Mouse (Mus musculus) C2C12 (cell line): Measurements from ENCODE around the gene Ahnak2. TPM values are rescaled to one million over a fixed set of nuclear protein-coding genes. Genes with fewer than 3 reads are reported as not detected.

Source experiments
- H3K27me3 ChIP-seq: one replicate; pipeline ENCODE4 v1.6.1; 2011; ENCODE audit not compliant: control insufficient read depth, insufficient read depth, insufficient read length
- H3K36me3 ChIP-seq: one replicate; pipeline ENCODE4 v1.6.1; 2011; ENCODE audit not compliant: control insufficient read depth, insufficient read depth
- H3K4me3 ChIP-seq: one replicate; pipeline ENCODE4 v1.5.1; 2011; ENCODE audit warnings: mild to moderate bottlenecking, control low read depth; ENCODE audit not compliant: poor library complexity, insufficient read depth, severe bottlenecking
- H3K79me2 ChIP-seq: one replicate; pipeline ENCODE4 v1.6.1; 2011; ENCODE audit not compliant: control insufficient read depth, insufficient read depth
- H3K79me3 ChIP-seq: one replicate; pipeline ENCODE4 v1.6.1; 2011; ENCODE audit warnings: low read depth, control low read depth
- H3ac ChIP-seq: one replicate; pipeline ENCODE3; 2011; ENCODE audit warnings: low read depth; ENCODE audit not compliant: control insufficient read depth, insufficient read length
- CEBPB ChIP-seq: IDR thresholded peaks from one replicate; pipeline ENCODE4 v1.6.1; 2011; ENCODE audit warnings: low read depth, mild to moderate bottlenecking, control low read depth, moderate library complexity
- CTCF ChIP-seq: IDR thresholded peaks from one replicate; pipeline ENCODE4 v1.5.1; 2011; ENCODE audit not compliant: control insufficient read depth, insufficient read depth, insufficient read length
- FOSL1 ChIP-seq: IDR thresholded peaks from one replicate; pipeline ENCODE4 v1.8.0; 2011; ENCODE audit warnings: mild to moderate bottlenecking, low read length; ENCODE audit not compliant: poor library complexity, insufficient read depth, severe bottlenecking
- MAX ChIP-seq: IDR thresholded peaks from one replicate; pipeline ENCODE4 v1.6.1; 2011; ENCODE audit warnings: mild to moderate bottlenecking, control low read depth
- MYOD1 ChIP-seq: IDR thresholded peaks from one replicate; pipeline ENCODE4 v1.6.1; 2011; ENCODE audit warnings: low read depth; ENCODE audit not compliant: control insufficient read depth, insufficient read length
- MYOG ChIP-seq: IDR thresholded peaks from one replicate; pipeline ENCODE4 v1.6.1; 2011; ENCODE audit not compliant: control insufficient read depth, insufficient read length; ENCODE audit errors: extremely low read depth
- USF1 ChIP-seq: IDR thresholded peaks from one replicate; pipeline ENCODE4 v1.6.1; 2011; ENCODE audit warnings: low read depth, mild to moderate bottlenecking, control low read depth, moderate library complexity
- polyA plus RNA-seq: library from polyadenylated mRNA; unstranded; fragments of >200 nt; fragmentation: generic; extraction: Trizol; gene quantifications from one replicate; pipeline ENCODE4 v1.2.1, GENCODE M21; 2012; ENCODE audit warnings: missing spikeins

The Ahnak2 gene
- polyA plus RNA-seq, 1 experiment, result 15.8 TPM

GRCm38 (mm10) chr12:112808212-112808586 is 5.7 kb upstream of the Ahnak2 start:
- H3K27me3 ChIP-seq, result no peaks in the 10 kb centered on the region
- H3K79me3 ChIP-seq, result peaks cover 1% of the 10 kb centered on the region
- H3ac ChIP-seq, result peak overlapping the region; percentile 58
- H3K36me3 ChIP-seq, result no peaks in the 10 kb centered on the region
- H3K4me3 ChIP-seq, result peak overlapping the region; percentile 45
- peaks cover 15% of the 10 kb centered on the region for H3K79me2 ChIP-seq
- TF ChIP-seq USF1, result no peak
- TF ChIP-seq FOSL1, result no peak
- no peak for TF ChIP-seq MAX
- no peak for TF ChIP-seq MYOD1
- no peak for TF ChIP-seq CEBPB
- TF ChIP-seq CTCF, result no peak
- TF ChIP-seq MYOG, result no peak

- no peak overlapping the region for H3ac ChIP-seq
- H3K79me2 ChIP-seq, result peaks cover 15% of the 10 kb centered on the region
- H3K79me3 ChIP-seq, result peaks cover 1% of the 10 kb centered on the region
- no peak overlapping the region for H3K4me3 ChIP-seq
- H3K27me3 ChIP-seq, result no peaks in the 10 kb centered on the region
- TF ChIP-seq USF1 (no peak), MYOD1 (no peak), FOSL1 (no peak), CEBPB (no peak), CTCF (no peak), MYOG (no peak), MAX (no peak)
- H3K36me3 ChIP-seq, result no peaks in the 10 kb centered on the region
These were observed 5.3 kb upstream of the Ahnak2 start for GRCm38 (mm10) chr12:112807796-112808195.

- Histone ChIP-seq H3K27me3 (no peaks in the 10 kb centered on the region), H3K79me2 (peaks cover 26% of the 10 kb centered on the region), H3ac (no peak overlapping the region), H3K4me3 (no peak overlapping the region), H3K79me3 (peaks cover 1% of the 10 kb centered on the region), H3K36me3 (no peaks in the 10 kb centered on the region)
- TF ChIP-seq MYOD1 (peak; percentile 67), CEBPB (no peak), CTCF (no peak), MYOG (no peak), MAX (peak; percentile 35), FOSL1 (no peak), USF1 (no peak)
These were observed 3.6 kb upstream of the Ahnak2 start for GRCm38 (mm10) chr12:112806044-112806443.

- no peak for TF ChIP-seq FOSL1
- no peak for TF ChIP-seq USF1
- no peak for TF ChIP-seq CEBPB
- no peak for TF ChIP-seq CTCF
- no peak for TF ChIP-seq MAX
- TF ChIP-seq MYOD1, result no peak
- TF ChIP-seq MYOG, result no peak
These were observed 1.6 kb upstream of the Ahnak2 start for GRCm38 (mm10) chr12:112804046-112804445.

GRCm38 (mm10) chr12:112802917-112803316 is 460 bp upstream of the Ahnak2 start:
- no peak overlapping the region for H3K4me3 ChIP-seq
- H3K79me2 ChIP-seq, result peaks cover 25% of the 10 kb centered on the region
- no peaks in the 10 kb centered on the region for H3K79me3 ChIP-seq
- H3K27me3 ChIP-seq, result no peaks in the 10 kb centered on the region
- H3K36me3 ChIP-seq, result no peaks in the 10 kb centered on the region
- TF ChIP-seq MYOG (no peak), MAX (no peak), CTCF (no peak), MYOD1 (no peak), FOSL1 (no peak), CEBPB (no peak), USF1 (no peak)
- no peak overlapping the region for H3ac ChIP-seq

More at GRCm38 (mm10) chr12:112804046-112804445, 1.6 kb upstream of the Ahnak2 start:
- Histone ChIP-seq H3K79me3 (no peaks in the 10 kb centered on the region), H3ac (no peak overlapping the region), H3K36me3 (no peaks in the 10 kb centered on the region), H3K4me3 (no peak overlapping the region), H3K79me2 (peaks cover 25% of the 10 kb centered on the region), H3K27me3 (no peaks in the 10 kb centered on the region)

GRCm38 (mm10) chr12:112800476-112800875 is 2.0 kb downstream of the Ahnak2 start:
- Histone ChIP-seq H3K79me3 (no peaks in the 10 kb centered on the region), H3K79me2 (peaks cover 25% of the 10 kb centered on the region), H3ac (no peak overlapping the region), H3K27me3 (no peaks in the 10 kb centered on the region), H3K36me3 (no peaks in the 10 kb centered on the region), H3K4me3 (no peak overlapping the region)
- no peak for TF ChIP-seq MYOG
- peak; percentile 41 for TF ChIP-seq CTCF
- TF ChIP-seq FOSL1, result no peak
- TF ChIP-seq MAX, result no peak
- TF ChIP-seq MYOD1, result no peak
- no peak for TF ChIP-seq USF1
- TF ChIP-seq CEBPB, result no peak
